Mouse (Mus musculus): ENCODE results near the gene Daam1.

Gene Daam1

DNA sequence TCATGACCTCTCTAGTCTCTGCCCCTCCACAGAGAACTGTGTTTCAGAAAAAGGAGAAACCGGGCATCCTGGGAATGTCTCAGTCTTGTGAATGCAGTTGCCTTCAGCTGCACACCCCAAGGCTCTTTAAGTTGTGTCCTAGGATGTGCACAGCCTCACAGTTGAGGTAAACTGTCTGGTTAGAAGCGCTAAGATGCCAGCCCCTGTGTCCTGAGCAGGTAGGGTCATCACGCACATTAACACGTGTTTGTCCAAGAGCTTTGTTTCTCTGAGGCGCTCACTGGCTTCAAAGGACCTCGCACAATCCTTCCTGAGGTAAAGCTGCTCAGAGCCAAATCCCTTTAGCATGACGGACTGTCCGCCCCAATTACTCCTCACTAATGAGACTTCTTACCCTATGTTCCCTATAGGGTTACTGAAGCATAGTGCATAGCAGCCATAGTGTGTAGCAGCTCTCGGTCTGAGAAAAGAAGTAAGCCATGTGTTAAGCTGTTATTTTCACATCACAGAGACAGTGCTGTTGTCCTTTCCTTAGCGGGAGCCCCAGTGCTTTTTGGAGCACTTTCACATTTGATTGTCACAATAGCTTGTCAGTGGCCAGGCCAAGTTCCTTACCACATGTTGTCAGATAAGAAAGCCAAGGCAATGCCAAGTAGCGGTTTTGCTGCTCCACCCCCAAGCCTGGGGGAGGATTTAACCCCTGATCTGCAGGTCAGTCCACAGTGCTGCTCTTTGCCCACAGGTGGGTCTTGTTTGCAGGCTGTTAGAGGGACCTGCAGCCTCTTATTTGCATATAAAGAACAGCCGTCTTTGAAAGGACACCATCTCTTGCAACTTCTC lies 147.9 kb downstream of the Daam1 start:
- no peak for DNase-seq (ENCODE audit: low read depth, low spot score)

DNA sequence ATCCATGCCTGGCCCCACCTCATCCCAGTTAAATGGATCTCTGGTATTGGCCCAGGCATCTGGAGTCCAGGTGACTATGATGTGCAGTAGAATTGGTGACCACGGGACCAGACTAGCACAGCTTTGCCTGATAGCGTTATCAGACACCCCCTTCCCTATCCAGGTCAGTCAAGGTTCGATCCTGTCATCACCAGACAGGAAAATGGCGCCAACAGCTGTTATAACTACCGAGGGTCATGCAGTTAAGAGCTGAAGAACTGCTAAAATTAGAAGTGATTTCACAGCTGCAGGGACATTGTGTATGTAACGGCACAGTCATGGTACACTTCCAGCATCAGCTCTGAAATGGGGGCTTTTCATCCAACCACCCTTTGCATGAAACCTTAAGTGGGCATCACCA lies 149.3 kb downstream of the Daam1 start:
- H3K27me3 ChIP-seq (ENCODE audit: control insufficient read depth, insufficient read depth, low read length, poor library complexity, severe bottlenecking) = no peaks in the 10 kb centered on the region
- H3K36me3 ChIP-seq (ENCODE audit: control insufficient read depth, insufficient read depth, low read length, poor library complexity, severe bottlenecking) = 0 out of 2 replicates have a peak, but pooled peaks cover 1% of the 10 kb centered on the region
- no peak for DNase-seq (ENCODE audit: low read depth, low spot score)

More for the DNA sequence above, 147.9 kb downstream of the Daam1 start:
- H3K36me3 ChIP-seq (ENCODE audit: control insufficient read depth, insufficient read depth, low read length, poor library complexity, severe bottlenecking) = 0 out of 2 replicates have a peak, but pooled peaks cover 1% of the 10 kb centered on the region
- H3K27me3 ChIP-seq (ENCODE audit: control insufficient read depth, insufficient read depth, low read length, poor library complexity, severe bottlenecking) = no peaks in the 10 kb centered on the region

DNA sequence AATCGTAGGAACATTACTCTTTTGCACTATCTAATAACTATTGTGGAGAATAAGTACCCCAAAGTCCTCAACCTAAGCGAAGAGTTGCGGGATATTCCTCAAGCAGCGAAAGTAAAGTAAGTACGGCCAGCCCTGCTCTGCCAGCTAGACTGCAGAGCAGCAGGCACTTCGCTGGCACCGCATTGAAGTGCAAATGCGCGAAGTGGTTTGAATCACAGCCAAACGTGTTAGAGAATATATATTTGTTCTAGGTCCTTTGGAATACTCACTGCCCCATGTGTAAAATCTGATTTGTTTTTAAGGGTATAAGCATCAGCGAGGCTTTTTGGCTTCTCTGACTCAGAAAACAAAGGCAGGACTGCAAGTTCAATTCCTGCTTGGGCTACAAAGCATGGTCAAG lies 149.9 kb downstream of the Daam1 start:
- DNase-seq (ENCODE audit: low read depth, low spot score) = no peak
- Histone ChIP-seq H3K27me3 (ENCODE audit: control insufficient read depth, insufficient read depth, low read length, poor library complexity, severe bottlenecking) (no peaks in the 10 kb centered on the region), H3K36me3 (ENCODE audit: control insufficient read depth, insufficient read depth, low read length, poor library complexity, severe bottlenecking) (0 out of 2 replicates have a peak, but pooled peaks cover 1% of the 10 kb centered on the region)

DNA sequence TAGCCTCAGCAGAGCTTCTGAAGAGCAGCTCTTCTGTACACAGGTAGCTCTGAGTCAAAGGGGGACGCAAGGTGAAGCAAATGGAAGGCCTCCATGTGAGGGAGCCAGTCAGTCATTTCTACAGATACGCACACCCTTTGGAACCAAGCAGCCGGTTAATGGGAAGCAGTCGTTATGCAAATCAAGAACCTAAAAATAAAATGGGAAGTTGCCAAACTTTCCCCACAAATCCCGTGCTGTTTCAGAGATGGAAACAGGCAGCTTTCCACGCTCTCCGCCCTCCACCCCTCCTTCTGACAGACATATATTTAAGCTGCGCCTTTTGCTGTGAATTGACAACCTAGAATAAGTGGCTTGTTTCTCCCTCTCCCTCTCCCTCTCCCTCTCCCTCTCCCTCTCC lies 150.4 kb downstream of the Daam1 start:
- no peak for DNase-seq (ENCODE audit: low read depth, low spot score)

DNA sequence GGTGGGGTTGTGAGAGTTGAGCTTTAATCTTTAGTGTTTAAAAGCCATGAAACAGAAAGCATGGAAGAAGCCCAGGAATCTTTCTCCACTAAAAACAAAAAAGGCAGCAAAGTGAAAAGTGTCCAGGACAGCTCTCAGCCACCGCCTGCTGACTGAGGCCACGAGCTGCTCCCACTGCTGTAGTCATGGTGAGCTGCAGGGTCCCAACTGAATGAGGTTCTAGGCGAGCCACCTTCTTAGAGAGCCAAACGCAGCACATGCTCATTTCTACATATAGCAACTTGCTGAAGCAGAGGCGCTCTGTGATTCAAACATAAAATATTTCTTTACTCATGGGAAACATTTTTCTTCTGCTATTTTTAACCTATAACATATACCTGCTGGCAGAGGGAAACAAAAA lies 150.9 kb downstream of the Daam1 start:
- no peaks in the 10 kb centered on the region for H3K27me3 ChIP-seq (ENCODE audit: control insufficient read depth, insufficient read depth, low read length, poor library complexity, severe bottlenecking)
- no peaks in the 10 kb centered on the region for H3K36me3 ChIP-seq (ENCODE audit: control insufficient read depth, insufficient read depth, low read length, poor library complexity, severe bottlenecking)
- DNase-seq (ENCODE audit: low read depth, low spot score) = no peak

More for the DNA sequence above, 150.4 kb downstream of the Daam1 start:
- Histone ChIP-seq H3K36me3 (ENCODE audit: control insufficient read depth, insufficient read depth, low read length, poor library complexity, severe bottlenecking) (0 out of 2 replicates have a peak, but pooled peaks cover 1% of the 10 kb centered on the region), H3K27me3 (ENCODE audit: control insufficient read depth, insufficient read depth, low read length, poor library complexity, severe bottlenecking) (no peaks in the 10 kb centered on the region)

DNA sequence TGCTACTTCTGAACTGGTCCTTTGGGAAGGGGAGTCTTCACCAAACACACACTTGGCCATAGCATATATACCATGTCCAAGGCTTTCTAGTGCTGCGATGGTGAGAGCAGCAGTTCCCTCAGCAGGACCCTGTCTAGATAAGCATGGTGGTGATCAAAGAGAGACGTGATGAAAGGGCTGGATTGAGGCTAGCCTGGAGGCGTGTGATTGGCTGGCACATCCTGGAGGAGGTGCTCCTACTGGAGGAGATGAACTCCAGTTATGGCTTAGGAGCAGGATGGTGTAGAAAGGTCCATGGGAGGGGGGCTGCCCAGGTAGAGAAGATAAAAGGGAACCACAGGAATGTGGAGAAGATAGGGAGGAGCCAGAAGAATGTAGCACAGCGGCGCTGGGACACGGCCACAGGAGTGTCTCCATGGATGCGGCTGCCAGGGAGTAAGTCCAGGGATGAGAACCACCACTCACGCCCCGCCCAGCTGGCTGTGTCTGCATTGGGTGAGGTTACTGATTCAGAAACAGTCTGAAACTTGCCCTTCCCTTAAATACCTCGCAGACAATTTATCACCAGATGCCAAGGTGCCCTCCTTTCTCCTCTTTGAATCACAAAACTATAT lies 152.3 kb downstream of the Daam1 start:
- DNase-seq (ENCODE audit: low read depth, low spot score) = no peak
- no peaks in the 10 kb centered on the region for H3K27me3 ChIP-seq (ENCODE audit: control insufficient read depth, insufficient read depth, low read length, poor library complexity, severe bottlenecking)
- no peaks in the 10 kb centered on the region for H3K36me3 ChIP-seq (ENCODE audit: control insufficient read depth, insufficient read depth, low read length, poor library complexity, severe bottlenecking)

DNA sequence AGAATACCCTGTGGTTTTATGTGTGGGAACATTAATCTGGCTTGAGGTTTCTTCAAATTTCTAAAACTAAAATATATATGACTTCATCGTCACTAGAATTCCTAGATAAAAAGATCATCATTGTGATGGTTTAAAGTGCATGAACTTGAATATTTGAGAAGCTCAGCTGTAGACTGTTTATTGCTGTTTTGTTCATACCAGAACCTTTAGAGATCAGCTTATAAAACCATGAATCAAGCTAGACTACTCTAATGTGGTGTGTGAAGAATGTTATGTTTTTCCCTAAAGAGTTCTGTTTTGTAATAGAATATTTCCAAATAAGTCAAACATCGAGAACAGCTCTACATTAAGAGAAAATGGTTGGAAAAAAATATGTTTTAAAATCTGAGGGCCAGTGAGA lies 156.3 kb downstream of the Daam1 start:
- Histone ChIP-seq H3K36me3 (ENCODE audit: control insufficient read depth, insufficient read depth, low read length, poor library complexity, severe bottlenecking) (no peaks in the 10 kb centered on the region), H3K27me3 (ENCODE audit: control insufficient read depth, insufficient read depth, low read length, poor library complexity, severe bottlenecking) (no peaks in the 10 kb centered on the region)
- DNase-seq (ENCODE audit: low read depth, low spot score) = no peak

DNA sequence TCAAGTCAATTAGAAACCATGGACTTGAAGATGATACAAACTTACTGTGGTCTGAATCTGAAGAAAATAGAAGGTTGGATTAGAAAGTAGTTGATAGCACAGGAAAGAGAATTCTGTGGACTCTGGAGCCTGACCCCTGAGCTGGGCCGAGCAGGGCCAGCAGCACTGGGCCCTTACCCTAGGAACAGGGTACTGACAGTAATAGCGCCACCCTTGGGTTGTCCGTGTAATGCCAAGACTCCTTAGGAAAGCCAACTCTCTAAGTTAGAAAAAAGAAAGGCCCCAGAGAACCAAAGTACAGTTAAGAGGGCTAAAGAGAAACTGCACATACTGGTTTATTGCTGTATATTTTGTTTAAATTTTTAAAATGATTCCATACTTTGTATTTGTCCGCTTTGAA lies 157.0 kb downstream of the Daam1 start:
- H3K27me3 ChIP-seq (ENCODE audit: control insufficient read depth, insufficient read depth, low read length, poor library complexity, severe bottlenecking) = no peaks in the 10 kb centered on the region
- H3K36me3 ChIP-seq (ENCODE audit: control insufficient read depth, insufficient read depth, low read length, poor library complexity, severe bottlenecking) = no peaks in the 10 kb centered on the region
- no peak for DNase-seq (ENCODE audit: low read depth, low spot score)

DNA sequence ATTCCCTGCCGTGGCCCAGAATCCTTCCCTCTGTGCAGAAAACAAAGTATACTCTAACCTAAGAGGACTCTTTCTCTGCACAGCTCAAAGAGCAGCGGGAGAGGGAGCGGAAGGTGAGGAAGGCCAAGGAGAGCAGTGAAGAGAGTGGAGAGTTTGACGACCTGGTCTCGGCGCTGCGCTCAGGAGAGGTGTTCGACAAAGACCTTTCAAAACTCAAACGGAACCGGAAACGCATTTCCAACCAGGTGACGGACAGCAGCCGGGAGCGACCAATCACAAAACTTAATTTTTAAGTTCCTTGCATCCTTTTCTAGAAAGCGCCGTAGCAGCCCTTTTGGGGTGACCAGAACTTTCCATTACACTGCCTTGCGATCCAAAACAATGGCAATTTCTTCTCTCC lies 158.7 kb downstream of the Daam1 start:
- Histone ChIP-seq H3K36me3 (ENCODE audit: control insufficient read depth, insufficient read depth, low read length, poor library complexity, severe bottlenecking) (no peaks in the 10 kb centered on the region), H3K27me3 (ENCODE audit: control insufficient read depth, insufficient read depth, low read length, poor library complexity, severe bottlenecking) (no peaks in the 10 kb centered on the region)
- DNase-seq (ENCODE audit: low read depth, low spot score) = no peak

DNA sequence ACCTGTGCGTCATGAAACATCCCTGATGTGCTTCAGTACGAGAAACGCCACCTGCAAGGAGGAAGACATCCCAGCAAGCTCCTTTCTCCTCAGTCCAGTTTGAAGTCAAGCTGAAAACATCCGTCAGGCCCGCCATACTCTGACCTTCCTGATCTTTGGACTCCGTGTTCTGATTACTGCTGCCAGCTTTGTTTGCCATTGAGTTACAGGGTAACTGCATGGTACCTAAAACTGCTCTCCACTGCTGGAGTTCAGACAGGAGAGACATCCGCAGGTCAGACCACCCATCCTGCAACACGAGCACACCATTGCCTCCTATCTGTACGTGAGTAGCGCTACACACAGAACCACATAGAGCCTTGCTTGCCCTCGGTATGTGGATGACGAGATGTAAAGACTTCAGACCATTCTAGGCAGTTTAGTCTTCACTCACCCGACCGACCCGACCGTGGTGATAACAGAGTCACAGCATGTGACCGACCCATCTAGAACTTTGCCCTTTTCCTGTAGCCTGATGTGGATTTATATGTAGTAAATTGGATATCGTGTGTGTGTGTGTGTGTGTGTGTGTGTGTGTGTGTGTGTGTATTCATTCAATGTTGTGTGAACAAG lies 161.8 kb downstream of the Daam1 start:
- H3K36me3 ChIP-seq (ENCODE audit: control insufficient read depth, insufficient read depth, low read length, poor library complexity, severe bottlenecking) = no peaks in the 10 kb centered on the region
- no peak for DNase-seq (ENCODE audit: low read depth, low spot score)
- no peaks in the 10 kb centered on the region for H3K27me3 ChIP-seq (ENCODE audit: control insufficient read depth, insufficient read depth, low read length, poor library complexity, severe bottlenecking)

DNA sequence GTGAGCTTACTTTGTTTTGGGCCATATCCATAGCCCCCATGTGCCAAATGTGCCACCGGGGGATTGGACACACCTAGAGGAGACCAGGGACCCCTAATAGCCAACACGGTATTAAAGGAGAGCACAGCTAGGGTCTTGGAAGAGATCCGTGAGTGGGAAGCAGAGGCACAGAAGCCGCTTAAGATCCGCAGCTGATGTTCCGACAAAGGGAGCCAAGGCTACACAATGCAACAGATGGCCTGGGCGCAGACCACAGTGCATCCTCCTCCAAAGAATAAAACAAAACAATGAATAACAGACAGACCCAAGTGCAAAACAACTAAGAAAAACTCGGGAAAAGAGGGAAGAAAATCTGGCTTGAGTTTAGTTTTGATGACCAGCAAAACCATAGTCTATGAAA lies 165.0 kb downstream of the Daam1 start:
- Histone ChIP-seq H3K36me3 (ENCODE audit: control insufficient read depth, insufficient read depth, low read length, poor library complexity, severe bottlenecking) (no peaks in the 10 kb centered on the region), H3K27me3 (ENCODE audit: control insufficient read depth, insufficient read depth, low read length, poor library complexity, severe bottlenecking) (no peaks in the 10 kb centered on the region)
- no peak for DNase-seq (ENCODE audit: low read depth, low spot score)

DNA sequence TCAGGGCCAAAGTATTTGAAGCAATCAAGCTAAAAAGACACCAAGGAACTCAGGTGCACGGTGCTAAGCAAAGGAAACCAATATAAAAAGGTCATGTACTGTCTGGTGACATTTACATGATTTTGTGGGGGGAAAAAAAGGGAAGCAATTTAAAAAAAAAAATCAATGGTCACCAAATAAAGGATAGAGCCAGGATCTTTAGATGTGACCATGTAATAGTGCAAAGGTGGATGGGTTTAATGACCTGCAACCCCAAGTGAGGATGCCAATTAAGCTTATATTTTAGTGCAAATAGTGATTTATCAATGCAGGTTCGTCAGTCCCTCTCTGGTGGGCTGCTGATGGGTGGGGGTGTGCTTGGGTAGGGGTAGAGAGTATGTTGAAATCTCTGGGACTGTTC lies 166.0 kb downstream of the Daam1 start:
- no peaks in the 10 kb centered on the region for H3K27me3 ChIP-seq (ENCODE audit: control insufficient read depth, insufficient read depth, low read length, poor library complexity, severe bottlenecking)
- no peak for DNase-seq (ENCODE audit: low read depth, low spot score)
- no peaks in the 10 kb centered on the region for H3K36me3 ChIP-seq (ENCODE audit: control insufficient read depth, insufficient read depth, low read length, poor library complexity, severe bottlenecking)

DNA sequence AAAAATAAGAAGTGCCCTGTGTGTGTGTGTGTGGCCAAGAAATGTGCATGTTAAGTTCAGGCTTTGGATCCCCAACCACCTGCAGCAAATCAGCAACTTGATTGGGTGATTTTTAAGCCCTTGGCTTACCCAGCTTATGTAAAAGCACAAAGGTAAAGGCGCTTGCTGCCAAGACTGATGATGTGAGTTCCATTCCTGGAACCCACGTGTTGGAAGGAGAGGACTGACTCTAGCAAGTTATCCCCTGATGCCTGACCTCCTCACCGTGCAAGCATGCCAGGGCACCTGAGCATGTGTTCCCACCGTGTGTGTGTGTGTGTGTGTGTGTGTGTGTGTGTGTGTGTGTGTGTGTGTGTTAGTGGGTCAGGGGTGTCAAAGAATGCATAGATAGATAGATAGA lies 166.5 kb downstream of the Daam1 start:
- Histone ChIP-seq H3K36me3 (ENCODE audit: control insufficient read depth, insufficient read depth, low read length, poor library complexity, severe bottlenecking) (no peaks in the 10 kb centered on the region), H3K27me3 (ENCODE audit: control insufficient read depth, insufficient read depth, low read length, poor library complexity, severe bottlenecking) (no peaks in the 10 kb centered on the region)
- no peak for DNase-seq (ENCODE audit: low read depth, low spot score)

DNA sequence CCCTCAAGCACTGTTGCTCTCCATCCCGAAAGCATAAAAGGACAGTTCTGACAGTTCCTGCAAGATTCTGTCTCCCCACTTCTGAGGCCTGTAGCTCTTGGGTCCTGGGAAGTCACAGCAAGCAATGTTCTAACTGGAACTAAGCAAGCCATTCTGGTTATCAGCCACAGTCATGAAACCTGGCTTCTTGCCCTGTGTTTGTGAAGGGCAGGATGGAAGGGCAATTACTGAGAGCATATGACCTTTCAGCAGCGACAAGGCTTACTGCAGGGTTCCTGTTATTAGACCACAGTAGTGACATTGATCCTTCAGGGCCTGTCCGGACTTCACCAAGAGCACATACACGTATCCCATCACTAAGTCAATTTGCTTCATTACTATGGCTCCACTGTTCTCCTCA lies 167.8 kb downstream of the Daam1 start:
- no peak for DNase-seq (ENCODE audit: low read depth, low spot score)
- no peaks in the 10 kb centered on the region for H3K27me3 ChIP-seq (ENCODE audit: control insufficient read depth, insufficient read depth, low read length, poor library complexity, severe bottlenecking)
- no peaks in the 10 kb centered on the region for H3K36me3 ChIP-seq (ENCODE audit: control insufficient read depth, insufficient read depth, low read length, poor library complexity, severe bottlenecking)

DNA sequence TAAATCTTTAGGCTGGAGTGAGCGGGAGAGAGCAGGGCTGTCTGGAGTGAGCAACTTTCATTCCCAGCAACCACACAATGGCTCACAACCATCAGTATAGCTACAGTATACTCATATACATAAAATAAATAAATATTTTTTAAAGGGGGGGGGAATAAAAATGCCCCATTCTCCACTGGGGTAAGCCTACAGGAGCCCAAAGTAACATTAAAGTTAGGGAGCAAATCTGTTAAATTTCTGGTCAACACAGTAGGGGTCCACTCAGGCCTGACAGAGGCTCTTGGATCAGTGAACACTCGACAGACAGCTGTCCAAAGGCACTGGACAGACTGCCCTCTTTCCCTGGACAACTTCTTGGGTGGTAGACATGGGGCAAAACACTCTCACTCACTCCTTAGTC lies 168.8 kb downstream of the Daam1 start:
- DNase-seq (ENCODE audit: low read depth, low spot score) = no peak

More for the DNA sequence above, 168.8 kb downstream of the Daam1 start:
- Histone ChIP-seq H3K27me3 (ENCODE audit: control insufficient read depth, insufficient read depth, low read length, poor library complexity, severe bottlenecking) (no peaks in the 10 kb centered on the region), H3K36me3 (ENCODE audit: control insufficient read depth, insufficient read depth, low read length, poor library complexity, severe bottlenecking) (no peaks in the 10 kb centered on the region)

Measured in splenic B cell, adult 2 months (primary cell).